Mouse (Mus musculus) thymus, adult 2 months (tissue): Measurements from ENCODE around the gene Elof1.

ENCODE experiments used
- CTCF ChIP-seq: fragments of 200-500 bp; IDR thresholded peaks from 2 replicates; pipeline ENCODE4 v1.5.1; 2012; ENCODE audit warnings: mild to moderate bottlenecking, control low read depth, low read length, moderate library complexity, borderline replicate concordance; ENCODE audit not compliant: control insufficient read depth, poor library complexity, insufficient read depth; ENCODE audit errors: extremely low read depth
- POLR2A ChIP-seq: fragments of 200-500 bp; IDR thresholded peaks from 2 replicates; pipeline ENCODE4 v1.6.1; 2012; ENCODE audit warnings: mild to moderate bottlenecking, low read length, control low read depth, moderate library complexity; ENCODE audit not compliant: control insufficient read depth, poor library complexity, insufficient read depth; ENCODE audit errors: extremely low read depth

DNA sequence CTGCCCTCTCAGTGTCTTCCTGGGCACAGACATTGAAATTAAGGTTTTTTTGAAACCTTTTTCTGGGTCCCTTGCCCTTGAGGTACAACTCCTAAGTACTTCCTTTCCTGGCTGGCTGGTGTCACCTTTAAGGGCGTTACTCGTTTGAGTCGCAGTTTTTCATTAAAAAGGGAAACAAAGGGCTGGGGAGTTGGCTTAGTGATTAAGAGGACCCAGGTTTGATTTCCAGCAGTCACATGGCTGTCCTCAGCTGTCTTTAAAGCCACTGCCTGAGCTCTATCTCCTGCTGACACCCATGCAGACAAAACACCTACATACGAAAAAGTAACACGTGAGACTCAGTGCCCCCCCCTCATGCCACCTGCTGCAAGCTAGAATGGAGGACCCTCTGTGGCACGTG is 49.0 kb upstream of the Elof1 start:
- TF ChIP-seq POLR2A (no peak), CTCF (no peak)
